Mouse (Mus musculus) lung, postnatal 0 days (tissue): ENCODE data around the gene Raf1. TPM values are rescaled to one million over a fixed set of nuclear protein-coding genes. Genes with fewer than 3 reads are reported as not detected.

Experiments used
- ATAC-seq: fragments of 200-750 bp; cut with Nextera tagmentation; 2 replicates; pipeline ENCODE4 v1.8.0; 2017; ENCODE audit warnings: moderate library complexity
- DNase-seq: peaks from one replicate; pipeline ENCODE4 v3.0.0-alpha.2; 2016; ENCODE audit warnings: low spot score
- H3K27ac ChIP-seq: fragments of 300-500 bp; sonication (generic); 2 replicates; pipeline ENCODE4 v1.5.1; 2014; ENCODE audit warnings: antibody characterized with exemption, mild to moderate bottlenecking, low read length, mixed read lengths
- H3K27me3 ChIP-seq: fragments of 300-500 bp; sonication (generic); replicated peaks from 2 replicates; pipeline ENCODE4 v1.6.1; 2014; ENCODE audit warnings: low read length, mixed read lengths; ENCODE audit not compliant: insufficient read depth
- H3K36me3 ChIP-seq: fragments of 300-500 bp; sonication (generic); 2 replicates; pipeline ENCODE4 v1.6.1; 2014; ENCODE audit warnings: low read length, mixed read lengths; ENCODE audit not compliant: insufficient read depth
- H3K4me1 ChIP-seq: fragments of 300-500 bp; sonication (generic); 2 replicates; pipeline ENCODE4 v1.6.1; 2014; ENCODE audit warnings: antibody characterized with exemption, low read depth, low read length, mixed read lengths; ENCODE audit not compliant: insufficient read depth
- H3K4me2 ChIP-seq: fragments of 300-500 bp; sonication (generic); replicated peaks from 2 replicates; pipeline ENCODE4 v1.6.1; 2014; ENCODE audit warnings: low read depth, mild to moderate bottlenecking, low read length, moderate library complexity, mixed read lengths
- H3K4me3 ChIP-seq: fragments of 300-500 bp; sonication (generic); 2 replicates; pipeline ENCODE4 v1.5.1; 2014; ENCODE audit warnings: low read depth, low read length
- H3K9ac ChIP-seq: fragments of 300-500 bp; sonication (generic); replicated peaks from 2 replicates; pipeline ENCODE4 v1.6.1; 2014; ENCODE audit warnings: low read depth, mild to moderate bottlenecking
- H3K9me3 ChIP-seq: fragments of 300-500 bp; sonication (generic); 2 replicates; pipeline ENCODE4 v1.6.1; 2016; ENCODE audit warnings: low read length, mixed read lengths
- CTCF ChIP-seq: IDR thresholded peaks from 2 replicates; pipeline ENCODE4 v1.5.1; 2016; ENCODE audit warnings: antibody characterized with exemption, mild to moderate bottlenecking
- EP300 ChIP-seq: IDR thresholded peaks from 2 replicates; pipeline ENCODE4 v1.6.1; 2016; ENCODE audit warnings: antibody characterized with exemption, mild to moderate bottlenecking, control low read depth
- WGBS: fragments of 180-500 bp; shearing (Covaris S2); extraction: QIAGEN DNeasy Blood & Tissue Kit; methylation state at CpG from one replicate; pipeline ENCODE4 v1.1.7; 2014; 5-methylcytosine and 5-hydroxymethylcytosine counted together
- polyA plus RNA-seq: library from polyadenylated mRNA; unstranded; fragments of >200 nt; fragmentation: Nextera tagmentation; extraction: Ambion mirVana; gene quantifications from 2 replicates; pipeline ENCODE4 v1.2.1, GENCODE M21; 2015

The Raf1 gene
- polyA plus RNA-seq, 1 experiment from 2014 or later: 58.9 TPM

DNA sequence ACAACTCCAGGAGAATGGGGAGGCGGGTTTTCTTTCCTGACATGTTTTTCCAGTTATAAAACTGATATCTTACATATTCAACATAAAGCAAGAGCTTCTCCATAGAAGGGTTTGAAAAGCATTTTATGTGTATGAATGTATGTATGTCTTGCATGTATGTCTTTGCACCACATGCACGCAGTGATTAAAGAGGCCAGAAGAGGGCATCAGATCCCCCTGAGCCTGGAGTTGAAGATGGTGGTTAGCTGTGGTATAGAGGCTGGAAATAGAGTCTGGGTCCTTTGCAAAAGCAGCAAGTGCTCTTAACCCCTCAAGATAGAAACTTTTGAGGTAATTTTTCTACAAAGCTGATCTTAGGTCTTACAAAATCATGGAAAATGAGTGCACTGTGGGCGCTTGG is 67.3 kb downstream of the Raf1 start:
- Histone ChIP-seq H3K27me3 (no peaks in the 10 kb centered on the region), H3K4me1 (no peaks in the 10 kb centered on the region), H3K36me3 (peaks cover 18% of the 10 kb centered on the region), H3K9ac (no peak overlapping the region), H3K9me3 (no peaks in the 10 kb centered on the region), H3K4me2 (no peak overlapping the region), H3K4me3 (no peak overlapping the region), H3K27ac (no peak overlapping the region)
- TF ChIP-seq CTCF: peak; percentile 71
- no peak for TF ChIP-seq EP300
- DNase-seq: no peak
- WGBS: 69% methylated on average over 3 of the region's 3 CpGs
- no peak for ATAC-seq

DNA sequence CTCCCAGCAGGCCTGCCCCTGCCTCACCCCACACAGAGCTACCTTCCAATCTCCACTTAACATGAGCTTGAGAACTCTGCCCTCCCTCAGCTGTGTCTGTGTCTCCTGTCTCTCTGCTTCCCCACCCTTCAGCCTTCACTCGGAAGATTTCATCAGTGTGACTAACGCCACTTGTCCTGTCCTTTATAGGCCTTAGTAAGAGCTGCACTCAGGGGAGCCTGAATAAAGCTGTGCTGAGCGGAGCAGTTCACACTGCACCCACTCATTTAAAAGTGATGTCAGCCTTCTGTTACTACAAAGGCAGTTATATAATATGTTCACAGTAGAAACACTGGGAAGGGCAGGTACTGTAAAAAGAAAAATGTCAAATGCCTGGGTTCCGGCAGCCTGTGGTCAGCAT is 69.0 kb downstream of the Raf1 start:
- Histone ChIP-seq H3K4me2 (no peak overlapping the region), H3K27me3 (no peaks in the 10 kb centered on the region), H3K4me3 (no peak overlapping the region), H3K27ac (peak overlapping the region; percentile 28; the same call in 1 of the 2 replicates), H3K9ac (no peak overlapping the region), H3K9me3 (no peaks in the 10 kb centered on the region), H3K4me1 (peaks cover 6% of the 10 kb centered on the region; the same call in 1 of the 2 replicates), H3K36me3 (peaks cover 9% of the 10 kb centered on the region; the same call in 1 of the 2 replicates)
- ATAC-seq (peak; percentile 85), DNase-seq (peak; percentile 69)
- 50% methylated on average over 4 of the region's 4 CpGs for WGBS
- TF ChIP-seq EP300 (0 out of 2 replicates have a peak, but pooled peaks have one; percentile 21), CTCF (no peak)

DNA sequence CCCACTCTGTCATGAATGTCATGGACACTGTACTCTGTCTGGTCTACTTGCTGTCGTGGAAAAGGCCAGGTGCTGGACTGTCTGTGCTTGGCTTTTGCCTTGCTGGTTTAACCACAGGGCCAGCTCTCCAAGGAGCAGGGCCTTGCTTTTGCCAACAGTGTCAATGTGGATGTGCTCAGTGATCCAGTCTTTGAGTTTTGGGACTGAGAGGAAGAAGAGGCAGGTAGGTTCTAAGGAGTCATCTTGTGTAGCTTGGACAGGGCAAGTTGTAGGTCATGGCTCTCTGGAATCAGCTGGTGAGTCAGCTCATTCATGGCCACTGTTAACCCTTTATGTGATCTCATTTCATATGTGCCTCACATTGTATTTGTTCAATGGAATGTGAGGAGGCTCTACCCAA is 70.0 kb downstream of the Raf1 start:
- TF ChIP-seq CTCF (no peak), EP300 (no peak)
- DNase-seq (no peak), ATAC-seq (no peak)
- H3K27ac ChIP-seq: no peak overlapping the region
- no peak overlapping the region for H3K9ac ChIP-seq
- H3K4me2 ChIP-seq: no peak overlapping the region
- no peaks in the 10 kb centered on the region for H3K27me3 ChIP-seq
- H3K4me1 ChIP-seq: peaks cover 7% of the 10 kb centered on the region; the same call in 1 of the 2 replicates
- 65% methylated on average over 1 of the region's 1 CpGs for WGBS
- no peaks in the 10 kb centered on the region for H3K9me3 ChIP-seq
- H3K36me3 ChIP-seq: peaks cover 9% of the 10 kb centered on the region; the same call in 1 of the 2 replicates
- H3K4me3 ChIP-seq: no peak overlapping the region

DNA sequence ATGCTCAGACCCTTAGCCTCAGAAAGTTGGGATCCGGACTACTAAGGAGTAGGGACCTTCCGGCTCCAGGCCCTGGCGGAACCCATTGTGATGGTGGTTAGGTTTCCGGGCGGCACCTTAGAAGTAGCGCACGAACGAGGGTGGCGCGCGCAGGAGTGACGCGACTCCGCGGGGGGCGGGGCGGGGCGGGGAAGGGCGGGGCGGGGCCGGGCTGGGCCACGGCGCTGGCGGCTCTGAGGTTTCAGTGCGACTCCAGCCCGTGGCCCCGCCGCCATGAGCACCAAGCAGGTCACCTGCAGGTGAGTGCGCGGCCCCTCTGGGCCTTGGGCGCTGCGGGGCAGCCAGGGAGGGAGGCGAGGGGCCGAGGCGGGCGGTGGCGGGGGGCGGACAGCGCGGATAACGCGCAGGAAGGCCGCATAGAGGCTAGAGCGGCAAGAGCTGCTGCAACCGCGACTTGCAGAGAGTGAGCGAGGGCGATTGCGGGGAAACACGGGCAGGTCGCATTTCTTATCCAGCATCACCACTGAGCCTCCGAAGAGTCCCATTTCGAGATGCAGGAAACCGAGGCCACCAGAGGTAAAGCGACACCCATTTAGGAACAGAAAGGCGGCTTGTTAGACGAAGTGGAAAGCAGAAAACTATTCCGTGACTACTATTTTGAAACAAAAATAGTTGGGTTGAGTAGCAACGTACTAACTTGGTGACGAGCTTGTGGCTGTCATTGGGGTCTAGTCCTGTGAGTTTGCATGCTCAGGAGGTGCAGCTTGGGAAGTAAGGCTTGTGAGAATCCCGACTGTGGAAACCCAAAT is 74.5 kb downstream of the Raf1 start, which contains the start of gene Mkrn2:
TSS of gene Mkrn2 (plus strand) at position 188 of the 809 bp plus-strand sequence.
- DNase-seq (peak; percentile 80), ATAC-seq (peak; percentile 95)
- 5% methylated on average over 54 of the region's 61 CpGs for WGBS
- Histone ChIP-seq H3K4me2 (peak within 1 kb of the TSS; percentile 67), H3K27ac (peak within 1 kb of the TSS; percentile 86), H3K36me3 (no peaks in the 10 kb centered on the region), H3K27me3 (no peaks in the 10 kb centered on the region), H3K4me3 (peak within 1 kb of the TSS; percentile 92), H3K9ac (peak within 1 kb of the TSS; percentile 76), H3K9me3 (no peaks in the 10 kb centered on the region), H3K4me1 (peaks cover 7% of the 10 kb centered on the region; the same call in 1 of the 2 replicates)
- TF ChIP-seq EP300: no peak
- no peak for TF ChIP-seq CTCF

DNA sequence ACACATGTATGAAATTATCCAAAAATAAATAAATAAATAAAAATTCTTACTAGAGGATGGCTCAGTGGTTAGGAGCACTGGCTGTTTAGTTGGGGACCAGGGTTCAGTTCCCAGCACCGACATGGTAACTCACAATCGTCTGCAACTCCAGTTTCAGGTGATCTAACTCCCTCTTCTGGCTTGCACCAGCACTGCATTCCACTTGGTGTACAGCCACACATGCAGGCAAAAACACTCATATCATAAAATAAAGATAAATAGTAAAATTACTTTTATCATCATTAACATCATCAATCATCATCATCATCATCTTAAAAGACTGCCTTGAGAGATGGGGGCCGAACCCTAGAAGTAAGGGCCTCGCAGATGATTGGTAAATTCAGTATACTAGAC is 75.1 kb downstream of the Raf1 start:
- Histone ChIP-seq H3K9me3 (no peaks in the 10 kb centered on the region), H3K4me2 (peak overlapping the region; percentile 67; the same call in 1 of the 2 replicates), H3K9ac (no peak overlapping the region), H3K27me3 (no peaks in the 10 kb centered on the region), H3K4me1 (peaks cover 7% of the 10 kb centered on the region; the same call in 1 of the 2 replicates), H3K4me3 (peak overlapping the region; percentile 92; the same call in 1 of the 2 replicates), H3K27ac (no peak overlapping the region), H3K36me3 (no peaks in the 10 kb centered on the region)
- 58% methylated on average over 4 of the region's 4 CpGs for WGBS
- TF ChIP-seq EP300 (no peak), CTCF (peak; percentile 45)
- ATAC-seq (no peak), DNase-seq (no peak)

DNA sequence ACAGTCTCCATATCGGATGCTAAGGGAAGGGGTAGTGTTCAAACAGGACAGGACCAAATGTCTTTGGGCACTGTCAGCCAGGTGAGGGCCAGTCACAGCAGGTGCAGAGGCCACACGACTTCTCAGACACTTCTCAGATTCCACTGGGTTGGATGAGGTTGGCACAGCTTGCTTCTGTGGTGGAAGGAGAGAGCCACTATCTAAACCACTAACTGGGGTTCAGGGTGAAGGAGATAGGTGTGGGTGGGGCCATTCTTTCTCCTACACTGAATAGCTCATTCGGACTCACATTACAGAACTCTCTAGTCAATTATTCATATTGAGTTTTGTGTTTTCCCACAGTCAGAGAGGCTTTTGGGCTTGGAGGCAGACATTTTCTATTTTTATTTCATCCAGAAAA is 80.8 kb downstream of the Raf1 start:
- no peaks in the 10 kb centered on the region for H3K4me1 ChIP-seq
- ATAC-seq (no peak), DNase-seq (no peak)
- H3K9me3 ChIP-seq: no peaks in the 10 kb centered on the region
- no peaks in the 10 kb centered on the region for H3K27me3 ChIP-seq
- H3K27ac ChIP-seq: no peak overlapping the region
- no peak overlapping the region for H3K4me2 ChIP-seq
- no peak for TF ChIP-seq EP300
- no peak for TF ChIP-seq CTCF
- H3K4me3 ChIP-seq: no peak overlapping the region
- WGBS: 53% methylated on average over 3 of the region's 3 CpGs
- H3K36me3 ChIP-seq: no peaks in the 10 kb centered on the region
- H3K9ac ChIP-seq: no peak overlapping the region
